Mouse (Mus musculus) hindbrain, embryonic 16.5 days (tissue): ENCODE results near the gene Lztfl1. TPM values are rescaled to one million over a fixed set of nuclear protein-coding genes. Genes with fewer than 3 reads are reported as not detected.

Source experiments
- ATAC-seq: fragments of 200-750 bp; cut with Nextera tagmentation; 2 replicates; pipeline ENCODE4 v1.8.0; 2017; ENCODE audit warnings: moderate TSS enrichment, moderate library complexity
- H3K27ac ChIP-seq: fragments of 300-500 bp; sonication (generic); 2 replicates; pipeline ENCODE4 v1.5.1; 2014; ENCODE audit warnings: low read depth, mild to moderate bottlenecking, control low read depth, low read length, moderate library complexity
- H3K27me3 ChIP-seq: fragments of 300-500 bp; sonication (generic); replicated peaks from 2 replicates; pipeline ENCODE4 v1.6.1; 2014; ENCODE audit warnings: low read length; ENCODE audit not compliant: control insufficient read depth, insufficient read depth
- H3K36me3 ChIP-seq: fragments of 300-500 bp; sonication (generic); 2 replicates; pipeline ENCODE4 v1.6.1; 2014; ENCODE audit warnings: mild to moderate bottlenecking, low read length, moderate library complexity, mixed read lengths; ENCODE audit not compliant: control insufficient read depth, insufficient read depth
- H3K4me1 ChIP-seq: fragments of 300-500 bp; sonication (generic); 2 replicates; pipeline ENCODE4 v1.6.1; 2014; ENCODE audit warnings: low read depth, low read length; ENCODE audit not compliant: control insufficient read depth, insufficient read depth
- H3K4me2 ChIP-seq: fragments of 300-500 bp; sonication (generic); 2 replicates; pipeline ENCODE4 v1.6.1; 2014; ENCODE audit warnings: mild to moderate bottlenecking, low read length, control low read depth, moderate library complexity
- H3K4me3 ChIP-seq: fragments of 300-500 bp; sonication (generic); 2 replicates; pipeline ENCODE4 v1.5.1; 2014; ENCODE audit warnings: mild to moderate bottlenecking, low read length, control low read depth, moderate library complexity
- H3K9ac ChIP-seq: fragments of 300-500 bp; sonication (generic); 2 replicates; pipeline ENCODE4 v1.6.1; 2014; ENCODE audit warnings: low read depth, mild to moderate bottlenecking, control low read depth, low read length, moderate library complexity
- H3K9me3 ChIP-seq: fragments of 300-500 bp; sonication (generic); 2 replicates; pipeline ENCODE4 v1.6.1; 2014; ENCODE audit warnings: mild to moderate bottlenecking, low read length, moderate library complexity; ENCODE audit not compliant: control insufficient read depth
- WGBS: fragments of 180-500 bp; shearing (Covaris S2); extraction: QIAGEN DNeasy Blood & Tissue Kit; methylation state at CpG from one replicate; pipeline ENCODE4 v1.1.7; 2014; 5-methylcytosine and 5-hydroxymethylcytosine counted together
- polyA plus RNA-seq: library from polyadenylated mRNA; unstranded; fragments of >200 nt; fragmentation: Nextera tagmentation; extraction: Ambion mirVana; gene quantifications from 2 replicates; pipeline ENCODE4 v1.2.1, GENCODE M21; 2015

Lztfl1 gene
- 42.6 and 45.2 TPM in 2 replicates for polyA plus RNA-seq

GRCm38 (mm10) chr9:123717186-123718008, at the start of gene Lztfl1:
Lztfl1 (minus strand) TSS chr9:123717697.
- peak within 1 kb of the TSS; percentile 80 for H3K9ac ChIP-seq
- peaks cover 9% of the 10 kb centered on the region for H3K4me1 ChIP-seq
- peak within 1 kb of the TSS; percentile 75 for H3K4me3 ChIP-seq
- peak; percentile 100 for ATAC-seq
- no peaks in the 10 kb centered on the region for H3K27me3 ChIP-seq
- H3K36me3 ChIP-seq = no peaks in the 10 kb centered on the region
- H3K27ac ChIP-seq = peak within 1 kb of the TSS; percentile 55
- WGBS = under 1% methylated on average over 53 of the region's 55 CpGs
- H3K9me3 ChIP-seq = no peaks in the 10 kb centered on the region
- H3K4me2 ChIP-seq = peak within 1 kb of the TSS; percentile 78

- no peaks in the 10 kb centered on the region for H3K27me3 ChIP-seq
- no peaks in the 10 kb centered on the region for H3K36me3 ChIP-seq
- H3K4me3 ChIP-seq = no peak overlapping the region
- ATAC-seq = no peak
- H3K27ac ChIP-seq = no peak overlapping the region
- H3K4me2 ChIP-seq = no peak overlapping the region
- H3K9me3 ChIP-seq = no peaks in the 10 kb centered on the region
- H3K9ac ChIP-seq = no peak overlapping the region
- H3K4me1 ChIP-seq = no peaks in the 10 kb centered on the region
- WGBS = 85% methylated on average over 3 of the region's 3 CpGs
Observed at GRCm38 (mm10) chr9:123766996-123767395, 49.5 kb upstream of the Lztfl1 start.

GRCm38 (mm10) chr9:123763771-123764170, 46.3 kb upstream of the Lztfl1 start:
- WGBS = 86% methylated on average over 3 of the region's 3 CpGs
- H3K4me2 ChIP-seq = no peak overlapping the region
- no peak for ATAC-seq
- H3K9ac ChIP-seq = no peak overlapping the region
- no peak overlapping the region for H3K27ac ChIP-seq
- H3K4me3 ChIP-seq = no peak overlapping the region
- H3K4me1 ChIP-seq = no peaks in the 10 kb centered on the region
- no peaks in the 10 kb centered on the region for H3K27me3 ChIP-seq
- no peaks in the 10 kb centered on the region for H3K36me3 ChIP-seq
- H3K9me3 ChIP-seq = no peaks in the 10 kb centered on the region

- ATAC-seq = no peak
- Histone ChIP-seq H3K9me3 (no peaks in the 10 kb centered on the region), H3K27ac (no peak overlapping the region), H3K27me3 (no peaks in the 10 kb centered on the region), H3K9ac (no peak overlapping the region), H3K4me1 (no peaks in the 10 kb centered on the region), H3K36me3 (no peaks in the 10 kb centered on the region), H3K4me3 (no peak overlapping the region), H3K4me2 (no peak overlapping the region)
- WGBS = 87% methylated on average over 4 of the region's 4 CpGs
Observed at GRCm38 (mm10) chr9:123762886-123763285, 45.4 kb upstream of the Lztfl1 start.

GRCm38 (mm10) chr9:123760806-123761205, 43.3 kb upstream of the Lztfl1 start:
- WGBS = 89% methylated on average over 3 of the region's 3 CpGs
- H3K4me2 ChIP-seq = no peak overlapping the region
- no peak overlapping the region for H3K9ac ChIP-seq
- no peaks in the 10 kb centered on the region for H3K9me3 ChIP-seq
- ATAC-seq = no peak
- no peaks in the 10 kb centered on the region for H3K4me1 ChIP-seq
- H3K27ac ChIP-seq = no peak overlapping the region
- no peaks in the 10 kb centered on the region for H3K36me3 ChIP-seq
- no peak overlapping the region for H3K4me3 ChIP-seq
- no peaks in the 10 kb centered on the region for H3K27me3 ChIP-seq

GRCm38 (mm10) chr9:123758645-123759044, 41.1 kb upstream of the Lztfl1 start:
- Histone ChIP-seq H3K9me3 (no peaks in the 10 kb centered on the region), H3K27me3 (no peaks in the 10 kb centered on the region), H3K36me3 (no peaks in the 10 kb centered on the region), H3K27ac (no peak overlapping the region), H3K4me3 (no peak overlapping the region), H3K4me1 (no peaks in the 10 kb centered on the region), H3K4me2 (no peak overlapping the region), H3K9ac (no peak overlapping the region)
- WGBS = 88% methylated on average over 4 of the region's 4 CpGs
- ATAC-seq = no peak

- Histone ChIP-seq H3K9me3 (no peaks in the 10 kb centered on the region), H3K9ac (no peak overlapping the region), H3K4me2 (no peak overlapping the region), H3K27me3 (no peaks in the 10 kb centered on the region), H3K4me3 (no peak overlapping the region), H3K36me3 (no peaks in the 10 kb centered on the region), H3K4me1 (no peaks in the 10 kb centered on the region), H3K27ac (no peak overlapping the region)
- 82% methylated on average over 1 of the region's 1 CpGs for WGBS
- ATAC-seq = no peak
Observed at GRCm38 (mm10) chr9:123758156-123758555, 40.7 kb upstream of the Lztfl1 start.

GRCm38 (mm10) chr9:123757326-123757725, 39.8 kb upstream of the Lztfl1 start:
- no peaks in the 10 kb centered on the region for H3K9me3 ChIP-seq
- H3K9ac ChIP-seq = no peak overlapping the region
- H3K4me3 ChIP-seq = no peak overlapping the region
- H3K27ac ChIP-seq = no peak overlapping the region
- H3K4me1 ChIP-seq = no peaks in the 10 kb centered on the region
- no peak for ATAC-seq
- H3K27me3 ChIP-seq = no peaks in the 10 kb centered on the region
- WGBS = 66% methylated on average over 2 of the region's 2 CpGs
- H3K4me2 ChIP-seq = no peak overlapping the region
- no peaks in the 10 kb centered on the region for H3K36me3 ChIP-seq

- 85% methylated on average over 3 of the region's 3 CpGs for WGBS
- no peak overlapping the region for H3K27ac ChIP-seq
- H3K4me2 ChIP-seq = no peak overlapping the region
- ATAC-seq = no peak
- H3K4me1 ChIP-seq = no peaks in the 10 kb centered on the region
- no peaks in the 10 kb centered on the region for H3K9me3 ChIP-seq
- no peaks in the 10 kb centered on the region for H3K36me3 ChIP-seq
- H3K4me3 ChIP-seq = no peak overlapping the region
- H3K27me3 ChIP-seq = no peaks in the 10 kb centered on the region
- H3K9ac ChIP-seq = no peak overlapping the region
Observed at GRCm38 (mm10) chr9:123756752-123757151, 39.3 kb upstream of the Lztfl1 start.
